Mouse (Mus musculus) midbrain, embryonic 14.5 days (tissue): Measurements from ENCODE around the gene Pls1. TPM values are rescaled to one million over a fixed set of nuclear protein-coding genes. Genes with fewer than 3 reads are reported as not detected.

Source experiments
- ATAC-seq: fragments of 200-750 bp; cut with Nextera tagmentation; 2 replicates; pipeline ENCODE4 v1.8.0; 2017; ENCODE audit warnings: moderate number of reproducible peaks, moderate library complexity; ENCODE audit not compliant: low FRiP score, low TSS enrichment
- DNase-seq: peaks from one replicate; pipeline ENCODE4 v3.0.0-alpha.2; 2015
- H3K27ac ChIP-seq: fragments of 300-500 bp; sonication (generic); replicated peaks from 2 replicates; pipeline ENCODE4 v1.5.1; 2014; ENCODE audit warnings: mild to moderate bottlenecking, low read depth, low read length, moderate library complexity
- H3K27me3 ChIP-seq: fragments of 300-500 bp; sonication (generic); 2 replicates; pipeline ENCODE4 v1.6.1; 2014; ENCODE audit warnings: low read length, control low read depth, mixed read lengths; ENCODE audit not compliant: control insufficient read depth, insufficient read depth
- H3K36me3 ChIP-seq: fragments of 300-500 bp; sonication (generic); 2 replicates; pipeline ENCODE4 v1.6.1; 2014; ENCODE audit warnings: low read length, control low read depth; ENCODE audit not compliant: control insufficient read depth, insufficient read depth
- H3K4me1 ChIP-seq: fragments of 300-500 bp; sonication (generic); 2 replicates; pipeline ENCODE4 v1.6.1; 2014; ENCODE audit warnings: mild to moderate bottlenecking, antibody characterized with exemption, low read length, control low read depth; ENCODE audit not compliant: control insufficient read depth, insufficient read depth
- H3K4me2 ChIP-seq: fragments of 300-500 bp; sonication (generic); 2 replicates; pipeline ENCODE4 v1.6.1; 2014; ENCODE audit warnings: mild to moderate bottlenecking, low read length, moderate library complexity
- H3K4me3 ChIP-seq: fragments of 300-500 bp; sonication (generic); replicated peaks from 2 replicates; pipeline ENCODE4 v1.5.1; 2014; ENCODE audit warnings: low read depth, low read length
- H3K9ac ChIP-seq: fragments of 300-500 bp; sonication (generic); replicated peaks from 2 replicates; pipeline ENCODE4 v1.6.1; 2014; ENCODE audit warnings: mild to moderate bottlenecking, low read length, moderate library complexity
- H3K9me3 ChIP-seq: fragments of 300-500 bp; sonication (generic); 2 replicates; pipeline ENCODE4 v1.6.1; 2016; ENCODE audit warnings: low read length, control low read depth, mixed read lengths; ENCODE audit not compliant: control insufficient read depth
- WGBS: fragments of 180-500 bp; shearing (Covaris S2); extraction: QIAGEN DNeasy Blood & Tissue Kit; methylation state at CpG from one replicate; pipeline ENCODE4 v1.1.7; 2014; 5-methylcytosine and 5-hydroxymethylcytosine counted together
- polyA plus RNA-seq: library from polyadenylated mRNA; unstranded; fragments of >200 nt; fragmentation: Nextera tagmentation; extraction: Ambion mirVana; gene quantifications from 2 replicates; pipeline ENCODE4 v1.2.1, GENCODE M21; 2014

Pls1 gene
- polyA plus RNA-seq, 1 experiment from 2014 or later: 3.3 TPM

DNA sequence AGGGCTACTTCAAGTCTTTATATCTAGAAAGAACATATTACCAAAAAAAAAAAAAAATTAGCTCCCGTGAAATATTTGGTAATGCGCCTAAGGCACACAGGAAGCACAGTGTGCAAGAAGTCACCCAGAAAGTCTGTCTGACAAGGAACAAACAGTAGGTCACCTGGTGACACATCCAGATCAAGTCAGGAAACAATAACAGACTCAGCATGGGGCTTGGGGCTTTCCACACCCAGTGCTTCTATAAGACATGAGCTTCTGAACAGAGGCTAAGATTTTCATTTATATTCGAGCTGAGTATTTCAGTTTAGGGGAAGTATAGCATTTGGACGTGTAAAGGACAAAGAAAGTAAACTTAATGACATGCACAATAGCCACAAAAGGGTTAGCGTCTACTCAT, 49.3 kb downstream of the Pls1 start:
- no peak for ATAC-seq

GRCm38 (mm10) chr9:95795077-95795784, 49.9 kb downstream of the Pls1 start:
- H3K4me3 ChIP-seq: no peak overlapping the region
- no peak overlapping the region for H3K9ac ChIP-seq
- H3K4me2 ChIP-seq: no peak overlapping the region
- no peaks in the 10 kb centered on the region for H3K27me3 ChIP-seq
- ATAC-seq (no peak), DNase-seq (no peak)
- no peaks in the 10 kb centered on the region for H3K4me1 ChIP-seq
- H3K36me3 ChIP-seq: no peaks in the 10 kb centered on the region
- H3K27ac ChIP-seq: no peak overlapping the region
- WGBS: 83% methylated on average over 2 of the region's 2 CpGs
- H3K9me3 ChIP-seq: no peaks in the 10 kb centered on the region; the same call in 1 of the 2 replicates

More for the DNA sequence above, 49.3 kb downstream of the Pls1 start:
- Histone ChIP-seq H3K4me3 (no peak overlapping the region), H3K27ac (no peak overlapping the region), H3K9ac (no peak overlapping the region), H3K27me3 (no peaks in the 10 kb centered on the region), H3K9me3 (no peaks in the 10 kb centered on the region; the same call in 1 of the 2 replicates), H3K4me2 (no peak overlapping the region), H3K36me3 (no peaks in the 10 kb centered on the region), H3K4me1 (no peaks in the 10 kb centered on the region)
- 24% methylated on average over 5 of the region's 5 CpGs for WGBS
- DNase-seq: no peak

DNA sequence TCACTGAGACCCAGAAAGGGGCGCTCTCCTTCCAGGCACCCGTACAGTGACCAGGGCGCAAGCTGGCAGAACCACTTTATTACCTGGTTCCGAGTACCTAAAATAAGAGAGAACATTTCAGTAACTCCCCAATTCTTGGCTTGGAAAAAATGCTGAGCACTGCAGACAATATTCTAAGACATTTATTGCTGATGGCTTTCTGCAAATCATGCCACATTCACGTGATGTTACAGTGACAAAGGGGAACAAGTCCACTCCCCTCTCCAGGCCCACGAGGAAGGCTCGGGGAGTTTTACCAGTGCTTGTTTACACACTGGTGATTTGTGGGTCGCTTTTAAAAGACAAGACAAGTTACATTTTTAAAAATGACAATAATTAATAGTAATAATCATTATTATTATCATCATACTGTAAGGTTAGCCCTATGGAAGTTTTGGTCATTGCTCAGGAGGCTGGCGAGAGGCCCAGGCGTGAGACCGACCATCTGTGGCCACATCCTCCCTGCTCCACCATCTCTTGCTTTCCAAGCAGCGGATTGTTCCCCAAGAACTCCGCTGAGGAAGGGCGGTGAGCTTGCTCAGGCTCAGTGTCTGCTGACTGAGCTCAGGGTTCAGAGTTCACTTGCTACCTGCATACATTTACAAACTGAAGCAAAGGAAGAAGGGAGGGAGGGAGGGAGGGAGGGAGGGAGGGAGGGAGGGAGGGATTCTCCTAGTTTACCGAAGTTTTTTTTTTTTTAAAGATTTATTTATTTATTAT, 50.9 kb downstream of the Pls1 start:
- ATAC-seq (no peak), DNase-seq (no peak)
- H3K4me1 ChIP-seq: no peaks in the 10 kb centered on the region
- H3K27me3 ChIP-seq: no peaks in the 10 kb centered on the region
- no peaks in the 10 kb centered on the region for H3K36me3 ChIP-seq
- 91% methylated on average over 15 of the region's 15 CpGs for WGBS
- no peak overlapping the region for H3K9ac ChIP-seq
- H3K4me2 ChIP-seq: no peak overlapping the region
- H3K9me3 ChIP-seq: no peaks in the 10 kb centered on the region; the same call in 1 of the 2 replicates
- H3K4me3 ChIP-seq: no peak overlapping the region
- H3K27ac ChIP-seq: no peak overlapping the region

- Histone ChIP-seq H3K9me3 (no peaks in the 10 kb centered on the region), H3K27me3 (no peaks in the 10 kb centered on the region), H3K27ac (no peak overlapping the region), H3K4me3 (no peak overlapping the region), H3K4me1 (no peaks in the 10 kb centered on the region), H3K9ac (no peak overlapping the region), H3K36me3 (no peaks in the 10 kb centered on the region), H3K4me2 (no peak overlapping the region)
- no peak for ATAC-seq
- WGBS: 78% methylated on average over 16 of the region's 16 CpGs
- no peak for DNase-seq
These were observed 60.1 kb downstream of the Pls1 start for GRCm38 (mm10) chr9:95784888-95785511.

DNA sequence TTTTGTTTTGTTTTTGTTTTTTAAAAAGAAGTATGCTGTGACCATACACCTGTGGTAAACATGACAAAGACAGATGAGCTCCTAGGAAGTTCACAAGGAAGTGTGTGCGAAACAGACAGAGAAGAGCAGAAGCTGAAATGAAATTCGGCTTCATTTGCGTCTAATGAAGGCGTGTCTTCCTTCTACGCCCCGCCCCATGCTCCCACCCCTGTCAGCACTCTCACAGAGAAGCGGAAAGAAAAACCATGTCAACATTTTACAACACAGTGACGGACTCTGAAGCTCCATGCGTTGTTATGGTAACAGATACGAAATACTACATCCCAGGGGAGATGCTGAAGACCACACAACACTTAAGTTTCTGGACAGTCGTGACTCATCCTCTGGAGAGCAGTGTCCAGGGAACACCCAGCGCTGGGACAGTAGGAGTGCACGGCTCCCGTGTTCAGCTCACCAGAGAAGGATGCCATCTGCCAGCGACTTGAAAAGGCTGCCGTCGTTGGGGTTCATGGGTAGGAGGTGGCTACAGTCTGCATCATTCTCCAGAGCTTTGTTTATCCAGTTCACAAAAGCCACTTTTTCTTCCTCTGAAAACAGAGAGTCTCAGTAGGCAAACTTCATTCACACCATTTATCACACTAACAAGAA, 61.3 kb downstream of the Pls1 start:
- Histone ChIP-seq H3K4me3 (no peak overlapping the region), H3K4me1 (no peaks in the 10 kb centered on the region), H3K4me2 (no peak overlapping the region), H3K9ac (no peak overlapping the region), H3K36me3 (no peaks in the 10 kb centered on the region), H3K9me3 (no peaks in the 10 kb centered on the region), H3K27me3 (no peaks in the 10 kb centered on the region), H3K27ac (no peak overlapping the region)
- ATAC-seq (no peak), DNase-seq (no peak)
- WGBS: 77% methylated on average over 17 of the region's 17 CpGs

GRCm38 (mm10) chr9:95771671-95772070, 73.4 kb downstream of the Pls1 start:
- no peak for ATAC-seq
- Histone ChIP-seq H3K4me1 (no peaks in the 10 kb centered on the region), H3K27ac (no peak overlapping the region), H3K4me3 (no peak overlapping the region), H3K9ac (no peak overlapping the region), H3K9me3 (no peaks in the 10 kb centered on the region), H3K36me3 (no peaks in the 10 kb centered on the region), H3K4me2 (no peak overlapping the region), H3K27me3 (no peaks in the 10 kb centered on the region)
- WGBS: 88% methylated on average over 2 of the region's 2 CpGs
- DNase-seq: no peak

DNA sequence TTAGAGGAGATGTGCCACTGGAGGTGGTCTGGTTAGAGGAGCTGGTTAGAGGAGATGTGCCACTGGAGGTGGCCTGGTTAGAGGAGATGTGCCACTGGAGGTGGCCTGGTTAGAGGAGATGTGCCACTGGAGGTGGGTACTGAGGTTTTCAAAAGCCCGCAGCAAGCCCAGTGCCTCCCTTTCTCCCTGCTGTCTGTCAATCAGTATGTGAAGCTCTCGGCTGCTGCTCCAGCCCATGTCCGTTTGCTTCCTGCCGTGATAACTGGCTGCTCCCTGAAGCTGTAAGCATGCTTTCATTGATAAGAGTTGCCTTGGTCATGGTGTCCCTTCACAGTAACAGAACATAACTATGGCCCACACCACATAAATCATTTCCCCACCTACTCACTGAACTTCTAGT, 81.9 kb downstream of the Pls1 start:
- no peak overlapping the region for H3K4me2 ChIP-seq
- no peaks in the 10 kb centered on the region for H3K4me1 ChIP-seq
- no peaks in the 10 kb centered on the region for H3K27me3 ChIP-seq
- H3K4me3 ChIP-seq: no peak overlapping the region
- H3K27ac ChIP-seq: no peak overlapping the region
- ATAC-seq (no peak), DNase-seq (no peak)
- H3K9me3 ChIP-seq: no peaks in the 10 kb centered on the region
- H3K9ac ChIP-seq: no peak overlapping the region
- 89% methylated on average over 4 of the region's 4 CpGs for WGBS
- H3K36me3 ChIP-seq: no peaks in the 10 kb centered on the region

- no peak for ATAC-seq
- no peak overlapping the region for H3K27ac ChIP-seq
- no peaks in the 10 kb centered on the region for H3K9me3 ChIP-seq
These were observed 82.9 kb downstream of the Pls1 start for GRCm38 (mm10) chr9:95762228-95762627.

More at GRCm38 (mm10) chr9:95762228-95762627, 82.9 kb downstream of the Pls1 start:
- Histone ChIP-seq H3K4me2 (no peak overlapping the region), H3K9ac (no peak overlapping the region), H3K4me1 (no peaks in the 10 kb centered on the region), H3K4me3 (no peak overlapping the region), H3K27me3 (no peaks in the 10 kb centered on the region), H3K36me3 (no peaks in the 10 kb centered on the region)
- WGBS: 88% methylated on average over 3 of the region's 3 CpGs
- DNase-seq: no peak
